Mouse (Mus musculus): ENCODE measurements around the gene Vac14. TPM values are rescaled to one million over a fixed set of nuclear protein-coding genes. Genes with fewer than 3 reads are reported as not detected.

The Vac14 gene
- polyA plus RNA-seq (2012; rRNA removed): 12.9 and 14.8 TPM in 2 replicates

GRCm38 (mm10) chr8:110618391-110619207, at the start of gene Vac14:
TSS of gene Vac14 (plus strand) at chr8:110618585.

DNA sequence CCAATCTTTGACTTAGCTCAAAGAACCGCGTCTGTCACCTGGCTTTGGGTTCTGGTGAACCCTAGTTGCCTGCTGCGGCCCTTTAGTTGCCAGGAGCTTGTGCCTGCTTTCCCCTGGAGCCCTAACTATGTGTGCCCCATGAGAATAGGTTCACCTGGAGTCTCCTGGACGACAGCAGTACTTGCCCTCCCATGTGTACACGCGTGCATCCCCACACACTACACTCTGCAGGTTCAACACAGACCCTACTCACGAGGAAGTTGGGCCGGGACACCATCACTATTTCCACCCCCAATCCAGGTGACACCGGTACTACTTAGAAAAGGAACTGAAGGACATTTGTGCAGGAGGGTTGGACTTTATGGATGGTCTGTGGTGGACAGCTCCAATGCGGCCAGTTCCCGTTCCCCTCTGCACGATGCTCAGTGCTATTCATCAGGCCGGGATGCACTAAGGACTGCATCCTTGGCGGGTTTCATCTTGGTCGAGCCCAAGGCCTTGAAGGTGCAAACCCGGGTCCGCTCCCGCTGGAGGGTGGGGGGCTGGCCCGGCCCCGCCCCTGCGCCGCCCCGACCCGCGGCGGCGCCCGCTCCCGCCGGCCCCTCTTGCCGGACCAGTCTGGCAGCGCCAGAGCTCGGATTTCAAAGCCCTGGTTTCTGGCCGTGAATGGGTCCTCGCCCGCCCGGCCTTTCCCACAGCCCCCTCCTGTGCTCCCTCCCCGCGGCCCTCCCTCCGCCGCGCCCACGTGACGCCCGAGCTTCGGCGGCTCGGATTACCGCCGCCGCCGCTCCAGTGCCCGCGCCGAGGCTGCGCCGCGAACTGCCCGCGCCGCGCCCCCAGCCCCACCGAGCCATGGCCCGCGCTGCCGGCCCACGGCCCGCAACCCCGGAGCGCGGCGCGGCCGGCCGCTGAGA, 102.6 kb downstream of the Vac14 start, which contains the start of gene Mtss1l:
Gene Mtss1l, plus strand, starts transcription at position 792 of the 914 bp plus-strand sequence.

Other genes starting within 250 kb of the Vac14 start
- gene Mtss1l, start 102.9 kb downstream of the Vac14 start, polyA plus RNA-seq (2012; rRNA removed): 2.4 and 2.5 TPM in 2 replicates
- 0.01 and 0.07 TPM in 2 replicates for gene Il34, start 187.3 kb downstream of the Vac14 start, polyA plus RNA-seq (2012; rRNA removed)
- gene Cog4, start 228.0 kb downstream of the Vac14 start, polyA plus RNA-seq (2012; rRNA removed): 14.3 and 16.8 TPM in 2 replicates
- 34.8 and 40.3 TPM in 2 replicates for gene Sf3b3, start 228.2 kb downstream of the Vac14 start, polyA plus RNA-seq (2012; rRNA removed)

All from liver, embryonic 14 days (tissue).